Mouse (Mus musculus): ENCODE results near the gene Mchr1. TPM values are rescaled to one million over a fixed set of nuclear protein-coding genes. Genes with fewer than 3 reads are reported as not detected.
"Not testable (repeated sequence)": the region's sequence is repeated elsewhere in the genome, so short reads cannot be mapped to it uniquely, and the experiment has no call there.

The Mchr1 gene
- polyA plus RNA-seq, 1 experiment from 2014 or later = 0.74 TPM

GRCm38 (mm10) chr15:81202462-81202861, 32.8 kb upstream of the Mchr1 start:
- no peak overlapping the region for H3K4me3 ChIP-seq
- ATAC-seq (ENCODE audit: low FRiP score) = no peak
- no peak overlapping the region for H3K27ac ChIP-seq
- no peaks in the 10 kb centered on the region for H3K4me1 ChIP-seq
- no peak overlapping the region for H3K9ac ChIP-seq
- WGBS = 90% methylated on average over 5 of the region's 5 CpGs
- no peaks in the 10 kb centered on the region for H3K9me3 ChIP-seq (replicated peaks)
- H3K27me3 ChIP-seq = no peaks in the 10 kb centered on the region
- no peaks in the 10 kb centered on the region for H3K36me3 ChIP-seq
- H3K4me2 ChIP-seq (replicated peaks) = no peak overlapping the region

GRCm38 (mm10) chr15:81210496-81210895, 24.8 kb upstream of the Mchr1 start:
- H3K27me3 ChIP-seq = no peaks in the 10 kb centered on the region
- no peak overlapping the region for H3K4me3 ChIP-seq
- 76% methylated on average over 5 of the region's 5 CpGs for WGBS
- no peaks in the 10 kb centered on the region for H3K9me3 ChIP-seq (replicated peaks)
- no peak overlapping the region for H3K27ac ChIP-seq
- H3K4me2 ChIP-seq (replicated peaks) = no peak overlapping the region
- no peaks in the 10 kb centered on the region for H3K4me1 ChIP-seq
- H3K36me3 ChIP-seq = no peaks in the 10 kb centered on the region
- no peak for ATAC-seq (ENCODE audit: low FRiP score)
- H3K9ac ChIP-seq = no peak overlapping the region

- 64% methylated on average over 15 of the region's 15 CpGs for WGBS
- no peaks in the 10 kb centered on the region for H3K4me1 ChIP-seq
- H3K4me3 ChIP-seq = no peak overlapping the region
- no peaks in the 10 kb centered on the region for H3K36me3 ChIP-seq
- H3K9ac ChIP-seq = no peak overlapping the region
- H3K27ac ChIP-seq = no peak overlapping the region
- H3K4me2 ChIP-seq (replicated peaks) = 0 out of 2 replicates have a peak overlapping the region, but pooled peaks have one; percentile 6
- ATAC-seq (ENCODE audit: low FRiP score) = no peak
- no peaks in the 10 kb centered on the region for H3K9me3 ChIP-seq (replicated peaks)
- no peaks in the 10 kb centered on the region for H3K27me3 ChIP-seq
Measured at GRCm38 (mm10) chr15:81212976-81213375, 22.3 kb upstream of the Mchr1 start.

GRCm38 (mm10) chr15:81216906-81217653, 18.2 kb upstream of the Mchr1 start:
- Histone ChIP-seq H3K27me3 (no peaks in the 10 kb centered on the region), H3K4me3 (no peak overlapping the region), H3K9me3 (replicated peaks) (no peaks in the 10 kb centered on the region), H3K27ac (no peak overlapping the region), H3K4me2 (replicated peaks) (no peak overlapping the region), H3K4me1 (no peaks in the 10 kb centered on the region), H3K36me3 (no peaks in the 10 kb centered on the region), H3K9ac (no peak overlapping the region)
- ATAC-seq (ENCODE audit: low FRiP score) = no peak
- WGBS = 84% methylated on average over 19 of the region's 19 CpGs

- no peaks in the 10 kb centered on the region for H3K36me3 ChIP-seq
- no peak overlapping the region for H3K27ac ChIP-seq
- H3K9me3 ChIP-seq (replicated peaks) = no peaks in the 10 kb centered on the region
- H3K4me3 ChIP-seq = no peak overlapping the region
- WGBS = 79% methylated on average over 6 of the region's 6 CpGs
- H3K27me3 ChIP-seq = no peaks in the 10 kb centered on the region
- no peak for ATAC-seq (ENCODE audit: low FRiP score)
- no peak overlapping the region for H3K9ac ChIP-seq
- no peaks in the 10 kb centered on the region for H3K4me1 ChIP-seq
- H3K4me2 ChIP-seq (replicated peaks) = no peak overlapping the region
Measured at GRCm38 (mm10) chr15:81219054-81219453, 16.2 kb upstream of the Mchr1 start.

GRCm38 (mm10) chr15:81220051-81220450, 15.2 kb upstream of the Mchr1 start:
- H3K27me3 ChIP-seq; H3K9ac ChIP-seq; H3K4me3 ChIP-seq; H3K4me1 ChIP-seq; H3K9me3 ChIP-seq (replicated peaks); H3K36me3 ChIP-seq; ATAC-seq (ENCODE audit: low FRiP score); H3K4me2 ChIP-seq (replicated peaks); H3K27ac ChIP-seq: not testable (repeated sequence)
- WGBS = 80% methylated on average over 8 of the region's 8 CpGs

GRCm38 (mm10) chr15:81221446-81221845, 13.9 kb upstream of the Mchr1 start:
- H3K9ac ChIP-seq = no peak overlapping the region
- H3K4me3 ChIP-seq = no peak overlapping the region
- no peaks in the 10 kb centered on the region for H3K4me1 ChIP-seq
- H3K9me3 ChIP-seq (replicated peaks) = no peaks in the 10 kb centered on the region
- 72% methylated on average over 6 of the region's 6 CpGs for WGBS
- H3K27ac ChIP-seq = no peak overlapping the region
- no peak for ATAC-seq (ENCODE audit: low FRiP score)
- H3K27me3 ChIP-seq = no peaks in the 10 kb centered on the region
- no peaks in the 10 kb centered on the region for H3K36me3 ChIP-seq
- no peak overlapping the region for H3K4me2 ChIP-seq (replicated peaks)

- Histone ChIP-seq H3K4me2 (replicated peaks) (no peak overlapping the region), H3K27me3 (no peaks in the 10 kb centered on the region), H3K9me3 (replicated peaks) (no peaks in the 10 kb centered on the region), H3K36me3 (no peaks in the 10 kb centered on the region), H3K4me1 (peaks cover 4% of the 10 kb centered on the region; the same call in 1 of the 2 replicates), H3K9ac (no peak overlapping the region), H3K4me3 (no peak overlapping the region), H3K27ac (no peak overlapping the region)
- WGBS = 84% methylated on average over 10 of the region's 10 CpGs
- no peak for ATAC-seq (ENCODE audit: low FRiP score)
Measured at GRCm38 (mm10) chr15:81225016-81225415, 10.3 kb upstream of the Mchr1 start.

- Histone ChIP-seq H3K27me3 (no peaks in the 10 kb centered on the region), H3K4me2 (replicated peaks) (no peak overlapping the region), H3K9me3 (replicated peaks) (no peaks in the 10 kb centered on the region), H3K4me1 (peaks cover 4% of the 10 kb centered on the region; the same call in 1 of the 2 replicates), H3K9ac (no peak overlapping the region), H3K4me3 (no peak overlapping the region), H3K36me3 (no peaks in the 10 kb centered on the region), H3K27ac (no peak overlapping the region)
- ATAC-seq (ENCODE audit: low FRiP score) = no peak
- WGBS = 65% methylated on average over 6 of the region's 6 CpGs
Measured at GRCm38 (mm10) chr15:81225732-81226131, 9.6 kb upstream of the Mchr1 start.

- ATAC-seq (ENCODE audit: low FRiP score) = no peak
- H3K27me3 ChIP-seq = no peaks in the 10 kb centered on the region
- no peaks in the 10 kb centered on the region for H3K36me3 ChIP-seq
- no peak overlapping the region for H3K27ac ChIP-seq
- H3K9ac ChIP-seq = no peak overlapping the region
- H3K9me3 ChIP-seq (replicated peaks) = no peaks in the 10 kb centered on the region
- no peak overlapping the region for H3K4me2 ChIP-seq (replicated peaks)
- 44% methylated on average over 4 of the region's 4 CpGs for WGBS
- H3K4me1 ChIP-seq = peaks cover 4% of the 10 kb centered on the region; the same call in 1 of the 2 replicates
- H3K4me3 ChIP-seq = no peak overlapping the region
Measured at GRCm38 (mm10) chr15:81226796-81227195, 8.5 kb upstream of the Mchr1 start.

- Histone ChIP-seq H3K27ac (no peak overlapping the region), H3K4me2 (replicated peaks) (no peak overlapping the region), H3K36me3 (no peaks in the 10 kb centered on the region), H3K4me3 (no peak overlapping the region), H3K27me3 (no peaks in the 10 kb centered on the region), H3K9ac (no peak overlapping the region), H3K9me3 (replicated peaks) (no peaks in the 10 kb centered on the region), H3K4me1 (peaks cover 4% of the 10 kb centered on the region; the same call in 1 of the 2 replicates)
- WGBS = 95% methylated on average over 3 of the region's 3 CpGs
- ATAC-seq (ENCODE audit: low FRiP score) = no peak
Measured at GRCm38 (mm10) chr15:81227275-81227674, 8.0 kb upstream of the Mchr1 start.

GRCm38 (mm10) chr15:81228258-81228657, 7.0 kb upstream of the Mchr1 start:
- H3K4me1 ChIP-seq = peaks cover 4% of the 10 kb centered on the region; the same call in 1 of the 2 replicates
- no peak for ATAC-seq (ENCODE audit: low FRiP score)
- no peaks in the 10 kb centered on the region for H3K27me3 ChIP-seq
- 87% methylated on average over 3 of the region's 3 CpGs for WGBS
- no peak overlapping the region for H3K27ac ChIP-seq
- no peaks in the 10 kb centered on the region for H3K36me3 ChIP-seq
- no peak overlapping the region for H3K4me3 ChIP-seq
- H3K9ac ChIP-seq = no peak overlapping the region
- no peak overlapping the region for H3K4me2 ChIP-seq (replicated peaks)
- H3K9me3 ChIP-seq (replicated peaks) = no peaks in the 10 kb centered on the region

GRCm38 (mm10) chr15:81229791-81230190, 5.5 kb upstream of the Mchr1 start:
- Histone ChIP-seq H3K36me3 (no peaks in the 10 kb centered on the region), H3K9me3 (replicated peaks) (no peaks in the 10 kb centered on the region), H3K4me1 (peaks cover 4% of the 10 kb centered on the region; the same call in 1 of the 2 replicates), H3K27ac (no peak overlapping the region), H3K9ac (no peak overlapping the region), H3K4me3 (no peak overlapping the region), H3K27me3 (no peaks in the 10 kb centered on the region), H3K4me2 (replicated peaks) (no peak overlapping the region)
- WGBS = 69% methylated on average over 3 of the region's 3 CpGs
- ATAC-seq (ENCODE audit: low FRiP score) = no peak

All from hindbrain, embryonic 12.5 days (tissue).